ENCODE assay signal across 16 mouse cellular contexts in genomic region chr14:72338046-72338445, GRCm38 (mm10).
DNase-seq lines count a peak whose midpoint lies in the region.
"Had no signal": no experiment of that assay in that cellular context is flagged by ENCODE, and none has a peak within 500 bp of the region (broad histone marks: within the 10 kb centered on the region; RNA-seq: fewer than 3 reads in every experiment).

No protein-coding gene starts in this region.

- peak; percentile 6 for DNase-seq in adrenal gland, adult 2 months
- DNase-seq in adrenal gland, postnatal 10 days, result no peak
- peak; percentile 3 to 51 for DNase-seq in frontal cortex, adult 2 months (ENCODE audit: extremely low spot score in 1 of 2, low spot score in 1 of 2)
- no peak for DNase-seq in frontal cortex, postnatal 10 days (ENCODE audit: low spot score in 2 of 2)
- DNase-seq in right cerebral cortex, postnatal 36 days (ENCODE audit: low spot score in 2 of 2), result peak; percentile 15 to 26
- no peak for DNase-seq in right cerebral cortex, postnatal 10 days (ENCODE audit: low spot score in 2 of 2)
- DNase-seq in telencephalon, adult 2 months (ENCODE audit: low read depth, low spot score), result peak; percentile 47
- DNase-seq in cerebellum, postnatal 10 days, result no peak
- DNase-seq: adrenal gland, postnatal 14 days; adrenal gland, postnatal 36 days; cerebellum, adult 11-12 months; cerebellum, adult 2 months; cerebellum, adult 9-10 months; cerebellum, postnatal 14 days; cerebellum, postnatal 36 days; embryo, embryonic 11 days had no signal

Comparison
In these comparisons a context has a peak if more than half of its experiments do, and no peak if none do; other contexts are left out.
1. DNase-seq: peak in adrenal gland, adult 2 months (single experiment), frontal cortex, adult 2 months (2 of 2), right cerebral cortex, postnatal 36 days (2 of 2) and telencephalon, adult 2 months (single experiment); none in adrenal gland, postnatal 10 days (single experiment), frontal cortex, postnatal 10 days (0 of 2), right cerebral cortex, postnatal 10 days (0 of 2) and cerebellum, postnatal 10 days (0 of 2).